Mouse (Mus musculus) heart, postnatal 10 days (tissue): ENCODE results near the gene Schip1. TPM values are rescaled to one million over a fixed set of nuclear protein-coding genes. Genes with fewer than 3 reads are reported as not detected.
A peak's percentile ranks its signal among the peaks of the same experiment; 100 is the strongest.

ENCODE experiments used
- DNase-seq, 2 experiments: peaks; one replicate each; pipeline ENCODE4 v3.0.0; 2021
- intact Hi-C: fragments of 180-260 bp; cut with DNase I; formaldehyde crosslinking; loops from one replicate; pipeline ENCODE4 v1.15.1; 2025
- total RNA-seq, 2 experiments: library from RNA; stranded (reverse); gene quantifications; 2 replicates each; pipeline ENCODE4 v1.2.3; 2021

Gene Schip1
- total RNA-seq, 2 experiments from 2014 or later: 170 to 173 TPM

DNA sequence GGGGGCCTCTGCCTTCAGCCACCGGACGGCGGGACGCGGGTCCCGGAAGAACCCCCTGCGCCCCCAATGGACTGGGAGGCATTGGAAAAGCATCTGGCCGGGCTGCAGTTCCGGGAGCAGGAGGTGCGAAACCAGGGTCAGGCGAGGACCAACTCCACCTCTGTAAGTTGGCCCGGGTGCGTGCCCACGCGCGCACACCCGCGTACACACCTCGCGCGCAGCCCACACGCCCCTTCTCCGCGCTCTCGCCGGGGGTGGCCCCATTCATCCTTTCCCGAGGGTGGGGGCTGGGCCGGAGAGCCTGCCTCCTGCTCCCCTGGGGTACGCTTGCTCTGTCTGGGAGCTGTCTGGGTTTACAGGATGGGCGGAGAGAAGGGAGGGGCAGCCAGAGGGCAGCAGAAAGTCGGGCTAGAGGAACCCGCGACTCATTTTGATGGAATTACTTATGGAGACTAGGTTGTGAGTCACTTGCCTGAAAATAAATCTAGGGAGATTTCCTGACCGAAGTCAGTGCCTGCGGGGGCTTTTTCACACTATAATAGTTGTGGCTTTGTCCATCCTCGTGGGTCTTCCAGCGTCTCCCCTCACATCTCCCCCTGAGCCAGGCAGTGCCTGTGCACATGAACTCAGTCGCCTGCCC, 430.6 kb downstream of the Schip1 start:
- intact Hi-C loops: loop anchor here (1.0 to 10.0 kb wide), 5 partner anchors 13 to 510 kb away; partner anchors contain the start of genes Ift80 and Smc4
- DNase-seq: peak; percentile 72 to 76

DNA sequence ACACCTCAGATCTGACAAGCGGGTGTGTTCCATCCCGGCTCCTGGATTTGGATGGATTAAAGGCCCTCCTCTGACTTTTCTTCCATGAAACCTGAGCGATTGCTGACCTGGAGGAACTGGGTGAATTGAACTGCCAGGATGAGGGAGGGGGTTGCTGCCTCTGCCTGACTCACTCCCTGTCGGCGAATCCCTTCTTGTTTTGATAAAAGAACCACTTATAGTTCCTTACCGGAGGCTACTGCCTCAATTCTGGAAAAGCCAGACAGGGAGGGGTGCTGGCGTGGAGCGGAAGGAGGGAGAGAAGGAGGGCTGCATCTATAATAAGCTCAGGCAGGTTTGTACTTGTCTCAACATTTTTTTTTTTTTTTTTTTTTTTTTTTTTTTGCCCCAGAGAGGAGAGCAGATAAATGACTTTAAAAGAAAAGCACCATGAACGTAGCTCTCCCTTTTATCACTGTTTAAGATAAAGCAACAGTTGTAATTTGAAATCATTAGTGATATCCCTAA, 431.2 kb downstream of the Schip1 start:
- DNase-seq: peak; percentile 45 to 62
- intact Hi-C loops: loop anchor here (1.0 to 10.0 kb wide), 5 partner anchors 13 to 509 kb away; partner anchors contain the start of genes Ift80 and Smc4

DNA sequence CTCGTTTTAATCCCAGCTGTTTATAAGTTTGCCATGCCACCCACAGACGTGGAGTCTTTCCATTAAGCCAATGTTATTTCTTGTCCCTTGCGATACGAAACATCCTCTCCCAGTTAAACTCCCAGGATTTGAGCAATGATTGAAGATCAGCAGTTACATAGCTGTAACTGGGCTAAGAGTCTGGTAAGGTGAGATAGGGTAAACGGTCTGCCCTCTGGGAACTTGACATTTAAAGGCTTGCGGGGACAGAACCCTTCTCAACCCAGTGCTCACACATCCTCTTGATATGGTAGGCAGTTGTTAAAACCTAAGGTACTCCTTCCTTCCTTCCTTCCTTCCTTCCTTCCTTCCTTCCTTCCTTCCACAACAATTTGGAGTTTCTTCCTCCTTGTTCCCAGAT, 431.9 kb downstream of the Schip1 start:
- DNase-seq: no peak
- intact Hi-C loops: loop anchor here (10.0 kb wide), 1 partner anchor 508 kb away; the partner anchor contains the start of genes Ift80 and Smc4

DNA sequence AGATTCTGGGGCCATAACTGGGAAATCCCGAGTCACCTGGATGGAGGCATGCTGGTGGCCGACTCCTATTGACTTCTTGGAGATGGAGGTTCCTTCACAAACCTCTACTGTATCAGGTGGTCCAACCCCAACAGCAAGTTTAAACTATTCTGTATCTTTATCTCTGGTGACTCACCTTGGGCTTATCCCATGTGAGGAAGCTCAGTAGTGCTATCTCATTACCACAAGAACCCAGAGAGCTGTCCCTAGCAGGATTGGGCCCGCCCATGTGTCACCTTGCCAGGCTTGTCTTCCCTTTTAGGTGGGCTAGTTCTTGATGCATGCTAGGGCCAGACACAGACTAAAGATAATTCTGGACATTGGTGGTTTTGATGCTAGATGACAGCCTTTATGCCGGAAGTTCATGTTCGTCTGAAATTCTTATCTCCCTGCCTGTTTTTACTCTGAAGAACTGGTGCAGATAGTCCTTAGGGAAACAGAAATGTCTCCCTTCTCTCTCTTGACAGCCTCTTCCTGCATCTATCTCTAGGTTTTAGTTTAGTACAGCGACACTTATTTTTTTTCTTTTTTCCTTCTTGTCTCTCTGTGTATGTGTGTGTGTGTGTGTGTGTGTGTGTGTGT, 435.0 kb downstream of the Schip1 start:
- intact Hi-C loops: loop anchor here (10.0 kb wide), 1 partner anchor 505 kb away; the partner anchor contains the start of genes Ift80 and Smc4
- DNase-seq: no peak

DNA sequence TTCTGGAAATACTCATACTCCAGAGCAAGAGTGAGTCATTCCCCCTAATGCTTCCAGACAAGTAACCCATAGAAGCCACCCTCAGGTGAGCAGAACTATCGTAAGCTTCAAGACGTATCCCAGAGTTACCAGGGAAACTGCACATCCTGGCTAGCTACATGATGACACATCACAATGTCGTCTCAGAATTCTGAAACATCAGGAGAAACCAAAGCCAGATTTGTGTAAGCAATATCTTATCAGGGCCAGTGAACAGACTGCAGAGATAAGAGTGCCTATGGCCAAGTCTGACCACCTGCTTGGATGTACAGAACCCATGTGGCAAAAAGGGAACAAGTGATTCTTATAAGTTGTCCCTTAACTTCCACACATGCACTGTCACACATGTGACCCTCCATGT, 440.2 kb downstream of the Schip1 start:
- intact Hi-C loops: no loop called here
- DNase-seq: no peak

DNA sequence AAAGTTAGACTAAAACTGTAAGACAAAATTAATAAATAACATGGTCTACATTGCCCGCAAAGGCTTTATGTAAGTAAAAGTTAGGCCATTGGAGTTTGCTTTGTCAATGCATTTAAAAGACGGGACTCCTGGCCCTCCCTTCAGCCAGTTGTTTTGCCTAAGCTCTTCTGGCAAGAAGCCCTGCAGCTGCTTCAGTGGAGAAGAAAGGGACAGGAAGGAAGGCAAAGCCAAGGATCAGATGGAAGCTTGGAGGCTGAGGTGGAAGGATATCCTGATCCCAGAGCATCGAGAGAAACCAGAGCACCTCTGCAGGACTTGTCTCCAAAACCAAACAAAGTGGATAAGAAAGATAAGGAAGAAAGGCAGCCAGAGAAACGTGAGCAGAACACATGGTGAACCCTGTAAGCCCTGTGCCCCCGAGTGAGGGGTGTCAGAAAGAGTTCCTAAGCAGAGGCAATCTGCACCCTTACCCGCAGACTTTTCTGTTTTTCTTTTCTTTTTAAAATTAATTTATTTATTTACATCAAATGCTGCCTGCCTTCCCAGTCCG, 442.2 kb downstream of the Schip1 start:
- DNase-seq: peak in 1 of 2 experiments; percentile 41
- intact Hi-C loops: no loop called here

DNA sequence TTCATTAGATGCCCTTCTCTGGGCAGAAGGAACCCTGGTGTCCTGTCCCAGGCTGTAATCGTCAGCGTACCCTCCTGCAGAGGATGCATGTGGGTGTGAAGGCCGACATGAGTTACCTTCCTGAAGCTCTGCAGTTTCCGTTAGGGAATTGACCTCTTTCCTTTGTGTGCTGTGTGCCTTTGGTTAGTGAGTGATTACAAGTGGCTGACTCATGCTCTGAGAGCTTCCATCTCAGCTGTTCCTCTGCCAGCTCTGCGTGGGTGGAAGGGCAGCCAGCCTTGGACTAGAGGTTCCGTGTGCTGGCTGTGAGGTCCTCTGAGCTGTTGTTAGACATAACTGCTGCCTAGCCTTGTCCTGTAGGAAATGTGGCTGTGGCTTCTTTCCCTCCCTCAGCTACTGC, 444.0 kb downstream of the Schip1 start:
- DNase-seq: peak; percentile 83
- intact Hi-C loops: loop anchor here (1.0 kb wide), 1 partner anchor 13 kb away; no protein-coding TSS in a partner anchor

DNA sequence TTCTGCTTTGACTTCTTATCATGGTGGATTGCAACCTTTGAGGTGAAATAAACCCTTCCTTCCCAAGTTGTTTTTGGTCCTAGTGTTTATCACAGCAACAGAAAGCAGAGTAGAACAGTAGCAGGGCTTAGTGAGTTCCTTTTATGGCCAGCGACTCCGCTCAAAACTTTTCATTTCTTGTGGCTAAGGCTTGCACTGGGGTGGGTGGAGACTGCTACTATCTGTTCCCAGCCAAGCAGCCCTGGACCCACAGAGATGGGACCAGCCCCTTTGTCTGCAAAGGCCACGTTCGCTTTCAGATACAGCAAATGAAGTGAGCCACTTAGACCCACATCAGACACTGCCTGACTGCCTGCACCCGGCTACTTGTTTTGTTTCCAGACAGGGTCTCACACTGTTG, 446.3 kb downstream of the Schip1 start:
- no peak for DNase-seq
- intact Hi-C loops: no loop called here

DNA sequence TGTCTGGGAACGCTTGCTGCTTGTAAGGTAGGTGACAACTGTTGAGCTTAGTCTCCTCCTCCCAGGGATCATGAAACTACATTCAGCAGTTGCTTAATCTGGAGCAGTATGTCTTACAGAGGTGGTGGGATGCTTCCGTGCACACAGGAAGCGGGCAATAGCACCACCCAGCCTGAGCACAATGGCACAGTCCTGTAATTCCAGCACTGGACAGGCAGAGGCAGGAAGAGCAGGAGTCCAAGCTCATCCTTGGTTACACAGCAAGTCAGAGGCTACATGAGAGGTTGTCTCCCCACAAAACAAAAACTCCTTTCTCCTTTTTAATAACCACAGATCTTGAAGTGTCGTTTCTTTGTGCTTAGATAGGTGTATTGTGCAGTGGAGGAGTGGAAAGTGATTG, 447.1 kb downstream of the Schip1 start:
- no peak for DNase-seq
- intact Hi-C loops: no loop called here

DNA sequence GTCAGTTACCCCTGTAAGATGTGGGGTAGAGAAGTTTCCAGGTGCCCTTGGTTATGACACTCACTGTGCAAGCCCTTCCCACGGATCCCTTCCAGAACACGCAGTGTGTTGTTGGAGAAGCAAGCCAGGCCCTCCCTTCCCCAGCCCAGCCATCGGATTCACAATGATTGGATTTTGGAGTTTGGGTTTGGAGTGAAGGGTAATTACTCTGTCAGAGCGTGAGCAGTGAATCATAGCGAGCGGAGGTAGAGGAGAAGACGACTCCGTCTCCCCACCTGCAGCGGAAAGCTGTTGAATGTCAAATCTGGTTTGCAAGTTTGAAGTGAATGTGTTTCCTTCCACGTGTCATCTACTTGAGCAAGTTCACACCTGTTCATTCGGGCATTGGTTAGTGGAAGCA, 447.7 kb downstream of the Schip1 start:
- DNase-seq: no peak
- intact Hi-C loops: no loop called here

DNA sequence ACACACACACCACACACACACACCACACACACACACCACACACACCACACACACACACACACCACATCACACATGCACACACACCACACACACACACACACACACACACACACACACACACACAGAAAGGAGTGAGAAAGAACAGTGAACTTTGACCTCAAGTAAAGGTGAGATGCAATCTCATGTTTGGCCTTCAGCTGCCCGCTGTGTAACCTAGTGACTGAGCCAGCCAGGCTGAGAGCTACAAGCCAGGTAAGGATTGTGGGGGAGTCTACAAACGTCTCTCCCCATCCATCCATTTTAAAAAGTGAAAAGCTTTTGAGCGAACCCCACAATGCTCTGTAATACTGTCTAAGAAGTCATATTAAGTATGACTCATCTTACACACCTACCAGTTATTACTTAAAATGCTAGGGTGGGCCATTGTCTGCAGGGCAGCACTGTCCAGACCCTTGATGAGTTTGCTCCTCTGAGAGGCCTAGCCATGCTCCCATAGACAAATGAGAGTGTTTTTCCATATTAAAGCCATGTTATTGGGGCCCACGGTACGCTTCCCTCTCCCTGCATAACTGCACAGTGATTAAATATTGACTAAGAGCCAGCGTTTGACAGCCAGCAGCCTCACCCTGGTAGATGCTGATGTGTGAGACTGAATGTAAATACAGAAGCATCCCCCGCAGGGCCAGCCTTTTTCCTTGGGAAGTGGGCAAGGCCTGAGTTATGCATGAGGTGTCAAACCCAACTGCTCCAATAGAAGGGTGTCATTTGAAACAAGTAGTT, 448.9 kb downstream of the Schip1 start:
- no peak for DNase-seq
- intact Hi-C loops: no loop called here

DNA sequence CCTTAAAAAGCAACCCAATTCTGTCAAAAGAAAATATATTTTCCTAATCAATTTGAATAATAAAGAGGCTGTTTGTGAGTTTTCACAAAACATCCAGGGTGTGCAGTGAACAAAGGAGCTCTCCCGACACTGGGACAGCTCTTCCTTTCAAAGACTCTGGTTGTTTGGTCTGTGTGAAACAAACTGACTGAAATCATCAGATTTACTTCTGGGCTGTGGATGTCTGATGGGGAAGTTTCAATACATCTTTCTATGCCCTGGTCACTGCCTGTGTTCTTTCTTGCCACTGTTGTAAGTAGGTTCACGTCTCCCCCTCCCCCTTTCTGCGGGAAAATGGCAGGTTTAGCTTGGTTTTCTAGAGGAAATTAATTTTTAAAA, 449.5 kb downstream of the Schip1 start:
- intact Hi-C loops: no loop called here
- no peak for DNase-seq

DNA sequence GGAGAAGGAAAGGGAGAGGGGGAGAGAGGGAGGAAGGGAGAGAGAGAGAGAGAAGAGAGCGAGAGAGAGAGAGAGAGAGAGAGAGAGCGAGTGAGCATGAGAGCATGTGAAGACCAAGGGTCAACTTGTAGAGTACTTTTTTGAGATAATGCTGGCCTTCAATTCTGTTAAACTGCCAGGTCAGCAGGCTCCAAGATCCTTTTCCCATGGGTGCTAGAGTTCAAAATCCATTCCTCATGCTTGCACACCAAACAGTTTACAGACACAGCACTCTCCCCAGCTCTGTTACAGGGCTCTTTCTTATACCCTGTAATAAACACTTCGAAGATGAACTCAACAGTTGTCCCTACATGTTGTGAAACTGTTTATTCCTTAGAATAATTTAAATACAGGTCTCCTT, 450.1 kb downstream of the Schip1 start:
- intact Hi-C loops: no loop called here

DNA sequence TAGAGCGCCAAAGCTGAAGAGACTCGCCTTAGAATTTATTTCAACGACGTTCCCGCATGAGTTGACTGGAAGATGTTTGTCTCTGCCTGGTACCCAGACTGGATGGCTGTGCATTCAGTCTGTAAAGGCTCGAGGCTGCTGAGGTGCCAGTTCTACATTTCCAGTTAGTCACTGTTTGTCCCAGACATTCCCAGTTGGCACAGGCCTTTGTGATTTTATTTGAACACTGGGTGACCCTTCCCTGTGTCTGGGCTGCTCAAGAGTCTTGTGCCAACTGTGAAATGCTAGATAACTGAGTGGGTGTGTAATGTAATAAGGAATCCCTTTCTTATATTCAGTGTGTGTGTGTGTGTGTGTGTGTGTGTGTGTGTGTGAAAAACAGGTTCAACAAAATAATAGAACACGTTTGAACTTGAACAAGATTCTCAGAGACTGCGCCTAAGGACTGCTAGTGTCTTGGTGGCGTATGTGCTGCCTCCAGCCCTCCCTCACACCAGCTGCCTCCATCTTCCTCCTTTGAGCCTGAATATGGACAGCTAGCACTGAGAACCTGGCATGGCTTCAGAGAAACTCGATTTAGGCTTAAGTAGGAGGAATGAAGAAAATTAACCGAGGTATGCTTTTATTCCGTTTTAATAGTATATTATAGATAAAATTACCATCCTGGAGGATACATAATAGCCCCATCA, 451.9 kb downstream of the Schip1 start:
- intact Hi-C loops: loop anchor here (2.0 kb wide), 1 partner anchor 16 kb away; no protein-coding TSS in a partner anchor
- no peak for DNase-seq

More for the DNA sequence above, 450.1 kb downstream of the Schip1 start:
- DNase-seq: no peak

DNA sequence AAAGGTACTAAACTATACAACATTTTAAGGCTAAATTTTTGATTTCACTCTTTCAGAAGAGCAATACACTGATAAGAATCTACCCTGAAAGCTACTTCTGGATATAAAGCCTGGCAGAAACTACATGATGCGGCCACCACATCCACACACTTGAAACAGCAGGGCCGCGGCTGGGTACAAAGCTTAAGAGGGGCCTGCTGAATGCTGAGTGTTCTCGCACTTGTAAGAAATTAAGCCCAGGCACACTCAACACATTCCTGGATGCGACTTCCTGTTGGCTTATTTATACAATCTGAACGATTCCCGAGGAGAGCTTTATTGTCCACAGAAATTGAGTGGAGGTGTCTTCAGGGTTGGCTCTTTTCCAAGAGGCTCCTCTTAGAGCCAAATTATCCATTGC, 452.6 kb downstream of the Schip1 start:
- intact Hi-C loops: loop anchor here (2.0 kb wide), 1 partner anchor 16 kb away; no protein-coding TSS in a partner anchor

DNA sequence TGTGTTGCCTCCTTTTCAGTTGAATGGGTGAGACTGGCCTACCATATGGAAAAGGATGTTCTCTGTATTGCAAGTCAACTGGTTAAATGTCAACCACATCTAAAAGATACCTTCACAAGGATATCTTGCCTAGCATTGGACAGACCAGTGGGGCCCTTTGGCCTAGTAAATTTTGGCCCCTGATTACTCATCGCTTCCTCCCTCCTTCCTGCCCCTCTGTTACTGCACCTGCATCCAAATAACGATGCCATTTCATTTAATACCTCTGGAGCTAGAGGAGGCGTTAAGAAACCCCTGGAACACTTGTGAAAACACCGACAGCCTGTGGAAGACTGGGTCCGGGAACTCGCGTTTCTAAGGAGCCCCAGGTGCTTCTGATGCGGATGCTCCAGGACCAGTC, 453.4 kb downstream of the Schip1 start:
- intact Hi-C loops: no loop called here
- DNase-seq: no peak

More for the DNA sequence above, 452.6 kb downstream of the Schip1 start:
- DNase-seq: no peak

DNA sequence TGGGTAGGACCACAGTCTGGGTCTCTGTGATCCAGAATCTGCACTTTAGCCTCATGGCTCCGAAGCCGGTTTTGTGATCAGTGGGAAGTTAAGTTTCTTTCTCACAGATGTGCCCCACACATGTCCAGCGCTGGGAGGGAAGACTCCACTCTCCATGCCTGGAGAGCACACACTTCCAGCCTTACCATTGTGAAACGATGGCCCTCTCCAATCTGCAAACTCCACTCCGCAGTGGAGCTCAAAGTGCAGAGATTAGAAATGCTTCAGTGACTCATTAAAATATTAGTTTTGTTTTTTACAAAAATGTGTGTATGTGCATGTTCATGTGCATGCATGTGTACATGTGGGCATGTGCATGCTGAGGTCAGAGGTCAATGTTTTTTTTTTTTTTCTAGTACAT, 454.0 kb downstream of the Schip1 start:
- no peak for DNase-seq
- intact Hi-C loops: no loop called here

DNA sequence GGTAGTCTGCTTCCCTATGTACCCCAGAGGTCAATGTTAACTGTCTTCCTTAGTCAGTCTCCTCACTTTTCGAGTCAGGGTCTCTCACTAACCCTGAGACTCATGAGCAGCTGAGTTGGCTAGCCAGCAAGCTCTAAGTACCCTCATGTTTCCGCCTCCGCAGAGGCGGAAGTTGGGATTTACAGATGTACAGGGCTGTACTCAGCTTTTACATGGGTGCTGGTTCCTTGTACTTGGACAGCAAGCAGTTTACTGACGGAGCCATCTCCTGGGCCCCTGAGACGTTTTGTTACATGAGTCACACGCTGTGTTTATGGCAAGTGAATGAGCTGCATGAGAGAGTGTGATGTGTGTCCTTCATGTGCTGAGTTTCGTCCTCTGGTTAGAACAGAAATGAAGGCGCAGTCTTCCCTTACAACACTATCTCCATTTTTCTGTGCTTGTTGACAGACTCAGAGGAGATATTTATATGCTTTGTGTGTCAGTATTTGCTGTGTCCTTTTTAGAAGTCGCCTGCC, 460.8 kb downstream of the Schip1 start:
- intact Hi-C loops: no loop called here
- DNase-seq: no peak

DNA sequence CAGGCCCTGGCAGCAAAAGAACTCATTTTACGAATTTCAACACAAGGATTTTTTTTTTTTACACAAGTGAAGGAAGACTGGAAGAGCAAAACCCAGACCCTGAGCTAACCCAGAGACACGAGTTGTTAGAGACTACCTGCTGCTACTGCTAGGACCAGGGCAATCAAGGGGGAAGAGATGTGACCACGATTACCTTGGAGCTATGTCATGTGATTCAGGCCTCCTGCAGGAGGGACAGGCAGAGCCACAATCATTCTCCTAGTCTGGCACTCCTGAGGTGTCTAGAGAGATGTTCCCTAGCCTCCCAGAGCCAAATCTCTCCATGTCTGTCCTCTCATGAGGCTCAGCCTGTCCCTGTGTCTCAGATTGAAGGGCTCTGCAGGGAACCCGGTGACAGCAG, 461.8 kb downstream of the Schip1 start:
- intact Hi-C loops: no loop called here
- no peak for DNase-seq

DNA sequence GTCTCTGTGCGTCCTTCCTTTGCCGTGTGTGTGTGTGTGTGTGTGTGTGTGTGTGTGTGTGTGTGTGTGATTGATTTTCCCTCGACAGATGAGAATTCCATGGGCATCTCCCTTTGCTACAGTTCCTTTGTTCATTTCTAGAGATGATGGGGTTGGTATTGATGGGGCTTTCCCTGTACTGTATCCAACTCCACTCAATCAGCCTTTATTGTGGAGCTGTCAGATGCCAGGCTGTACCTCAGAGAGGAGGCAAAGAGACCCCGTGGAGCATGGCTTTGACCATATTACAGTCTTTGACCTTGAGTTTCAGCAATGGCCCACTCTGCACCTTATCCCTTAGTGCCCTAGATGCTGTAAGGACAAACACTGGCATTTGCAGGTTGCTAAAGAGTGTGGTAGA, 462.6 kb downstream of the Schip1 start:
- intact Hi-C loops: no loop called here
- no peak for DNase-seq
